Mouse (Mus musculus): ENCODE measurements around the gene Arl6. TPM values are rescaled to one million over a fixed set of nuclear protein-coding genes. Genes with fewer than 3 reads are reported as not detected.

The Arl6 gene
- polyA plus RNA-seq, 1 experiment from 2014 or later, result 50.0 TPM

DNA sequence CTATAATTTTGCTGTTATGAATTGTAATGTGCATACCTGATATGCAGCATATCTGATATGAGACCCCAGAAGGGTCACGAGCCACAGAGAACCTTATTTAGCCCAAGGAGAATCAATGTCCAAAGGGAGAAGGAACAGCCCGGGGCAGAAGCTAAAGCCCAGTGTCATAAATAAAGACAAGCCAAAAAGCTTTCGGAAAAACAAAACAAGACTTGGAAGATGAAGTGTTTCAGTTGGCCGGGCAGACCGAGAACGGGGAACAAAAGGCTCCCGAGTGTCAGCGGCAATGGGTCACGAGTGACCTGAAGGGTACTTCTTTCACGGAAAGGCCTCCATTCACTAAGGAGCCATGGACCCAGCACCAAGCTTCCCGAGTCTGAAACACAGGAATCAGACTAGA lies 65.2 kb downstream of the Arl6 start:
- Histone ChIP-seq H3K4me1 (ENCODE audit: control insufficient read depth, insufficient read depth, low read length) (no peaks in the 10 kb centered on the region), H3K27me3 (ENCODE audit: control insufficient read depth, insufficient read depth, low read length) (no peaks in the 10 kb centered on the region), H3K9ac (ENCODE audit: low read length) (no peak overlapping the region), H3K27ac (ENCODE audit: low read depth, low read length) (no peak overlapping the region), H3K9me3 (ENCODE audit: control insufficient read depth, low read length) (no peaks in the 10 kb centered on the region), H3K4me3 (ENCODE audit: low read depth, low read length) (no peak overlapping the region), H3K4me2 (ENCODE audit: low read depth) (no peak overlapping the region), H3K36me3 (ENCODE audit: control insufficient read depth, insufficient read depth, low read length) (no peaks in the 10 kb centered on the region)
- ATAC-seq (ENCODE audit: insufficient read depth, low FRiP score, low TSS enrichment) (no peak), DNase-seq (ENCODE audit: low spot score) (no peak)
- 59% methylated on average over 11 of the region's 11 CpGs for WGBS

GRCm38 (mm10) chr16:59572685-59573084 lies 66.5 kb downstream of the Arl6 start:
- WGBS, result 93% methylated on average over 3 of the region's 3 CpGs
- no peak overlapping the region for H3K4me3 ChIP-seq (ENCODE audit: low read depth, low read length)
- ATAC-seq (ENCODE audit: insufficient read depth, low FRiP score, low TSS enrichment), result no peak
- no peaks in the 10 kb centered on the region for H3K36me3 ChIP-seq (ENCODE audit: control insufficient read depth, insufficient read depth, low read length)
- no peaks in the 10 kb centered on the region for H3K9me3 ChIP-seq (ENCODE audit: control insufficient read depth, low read length)
- H3K4me2 ChIP-seq (ENCODE audit: low read depth), result no peak overlapping the region
- H3K27ac ChIP-seq (ENCODE audit: low read depth, low read length), result no peak overlapping the region
- H3K27me3 ChIP-seq (ENCODE audit: control insufficient read depth, insufficient read depth, low read length), result no peaks in the 10 kb centered on the region
- H3K4me1 ChIP-seq (ENCODE audit: control insufficient read depth, insufficient read depth, low read length), result no peaks in the 10 kb centered on the region
- no peak overlapping the region for H3K9ac ChIP-seq (ENCODE audit: low read length)
- DNase-seq (ENCODE audit: low spot score), result no peak

DNA sequence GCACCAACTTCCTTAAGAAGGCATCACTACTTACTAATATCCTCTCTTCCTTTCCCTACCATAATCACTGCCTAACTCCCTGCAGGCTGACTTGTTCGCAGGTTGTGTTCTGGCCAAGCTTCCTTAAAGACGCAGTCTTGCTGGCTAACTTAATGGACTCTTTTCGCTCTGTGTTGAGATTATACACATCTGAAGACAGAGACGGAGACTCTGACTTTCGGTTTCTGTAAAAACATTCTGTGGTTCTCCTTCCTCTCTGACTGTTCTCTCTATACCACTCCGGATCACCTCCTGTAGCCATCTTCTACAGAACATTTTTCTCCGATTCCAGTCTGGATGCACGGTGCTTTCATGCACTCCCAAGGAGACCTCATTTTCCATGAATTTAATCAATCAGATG lies 68.4 kb downstream of the Arl6 start:
- no peak for DNase-seq (ENCODE audit: low spot score)
- Histone ChIP-seq H3K9ac (ENCODE audit: low read length) (no peak overlapping the region), H3K4me1 (ENCODE audit: control insufficient read depth, insufficient read depth, low read length) (no peaks in the 10 kb centered on the region), H3K4me2 (ENCODE audit: low read depth) (no peak overlapping the region), H3K36me3 (ENCODE audit: control insufficient read depth, insufficient read depth, low read length) (no peaks in the 10 kb centered on the region), H3K27me3 (ENCODE audit: control insufficient read depth, insufficient read depth, low read length) (no peaks in the 10 kb centered on the region), H3K4me3 (ENCODE audit: low read depth, low read length) (no peak overlapping the region), H3K27ac (ENCODE audit: low read depth, low read length) (no peak overlapping the region), H3K9me3 (ENCODE audit: control insufficient read depth, low read length) (no peaks in the 10 kb centered on the region)
- 96% methylated on average over 8 of the region's 8 CpGs for WGBS
- ATAC-seq (ENCODE audit: insufficient read depth, low FRiP score, low TSS enrichment), result no peak

DNA sequence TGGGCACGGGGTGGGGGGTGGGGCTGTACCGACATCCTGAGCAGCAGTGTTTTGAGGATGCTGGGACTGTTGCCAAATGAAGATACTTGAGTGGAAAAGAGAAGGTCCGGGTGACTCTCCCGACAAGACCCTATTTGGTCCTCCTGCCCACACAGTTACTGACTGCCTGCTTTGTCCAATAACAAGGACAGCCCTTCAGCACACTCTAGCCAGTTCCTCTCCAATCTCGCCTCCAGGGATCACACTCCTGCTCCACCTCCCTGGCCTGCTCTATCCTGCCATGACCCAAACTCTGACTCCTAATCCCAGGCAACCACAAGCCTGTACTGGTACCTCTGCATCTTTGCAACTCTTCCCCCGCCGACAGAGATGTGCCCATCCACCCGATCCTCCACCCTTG lies 69.4 kb downstream of the Arl6 start:
- H3K9ac ChIP-seq (ENCODE audit: low read length), result no peak overlapping the region
- H3K9me3 ChIP-seq (ENCODE audit: control insufficient read depth, low read length), result no peaks in the 10 kb centered on the region
- H3K27me3 ChIP-seq (ENCODE audit: control insufficient read depth, insufficient read depth, low read length), result no peaks in the 10 kb centered on the region
- H3K36me3 ChIP-seq (ENCODE audit: control insufficient read depth, insufficient read depth, low read length), result no peaks in the 10 kb centered on the region
- no peak overlapping the region for H3K4me3 ChIP-seq (ENCODE audit: low read depth, low read length)
- no peaks in the 10 kb centered on the region for H3K4me1 ChIP-seq (ENCODE audit: control insufficient read depth, insufficient read depth, low read length)
- no peak for ATAC-seq (ENCODE audit: insufficient read depth, low FRiP score, low TSS enrichment)
- H3K4me2 ChIP-seq (ENCODE audit: low read depth), result no peak overlapping the region
- DNase-seq (ENCODE audit: low spot score), result no peak
- WGBS, result 81% methylated on average over 8 of the region's 8 CpGs
- H3K27ac ChIP-seq (ENCODE audit: low read depth, low read length), result no peak overlapping the region

- H3K27ac ChIP-seq (ENCODE audit: low read depth, low read length), result no peak overlapping the region
- H3K4me3 ChIP-seq (ENCODE audit: low read depth, low read length), result no peak overlapping the region
- H3K9ac ChIP-seq (ENCODE audit: low read length), result no peak overlapping the region
- 74% methylated on average over 10 of the region's 10 CpGs for WGBS
- ATAC-seq (ENCODE audit: insufficient read depth, low FRiP score, low TSS enrichment) (no peak), DNase-seq (ENCODE audit: low spot score) (no peak)
- no peaks in the 10 kb centered on the region for H3K36me3 ChIP-seq (ENCODE audit: control insufficient read depth, insufficient read depth, low read length)
- H3K4me2 ChIP-seq (ENCODE audit: low read depth), result no peak overlapping the region
- no peaks in the 10 kb centered on the region for H3K9me3 ChIP-seq (ENCODE audit: control insufficient read depth, low read length)
- H3K27me3 ChIP-seq (ENCODE audit: control insufficient read depth, insufficient read depth, low read length), result no peaks in the 10 kb centered on the region
- H3K4me1 ChIP-seq (ENCODE audit: control insufficient read depth, insufficient read depth, low read length), result no peaks in the 10 kb centered on the region
Observed at GRCm38 (mm10) chr16:59567721-59568381, 71.3 kb downstream of the Arl6 start.

GRCm38 (mm10) chr16:59566437-59566836 lies 72.8 kb downstream of the Arl6 start:
- DNase-seq (ENCODE audit: low spot score), result no peak
- no peak overlapping the region for H3K9ac ChIP-seq (ENCODE audit: low read length)
- no peaks in the 10 kb centered on the region for H3K4me1 ChIP-seq (ENCODE audit: control insufficient read depth, insufficient read depth, low read length)

DNA sequence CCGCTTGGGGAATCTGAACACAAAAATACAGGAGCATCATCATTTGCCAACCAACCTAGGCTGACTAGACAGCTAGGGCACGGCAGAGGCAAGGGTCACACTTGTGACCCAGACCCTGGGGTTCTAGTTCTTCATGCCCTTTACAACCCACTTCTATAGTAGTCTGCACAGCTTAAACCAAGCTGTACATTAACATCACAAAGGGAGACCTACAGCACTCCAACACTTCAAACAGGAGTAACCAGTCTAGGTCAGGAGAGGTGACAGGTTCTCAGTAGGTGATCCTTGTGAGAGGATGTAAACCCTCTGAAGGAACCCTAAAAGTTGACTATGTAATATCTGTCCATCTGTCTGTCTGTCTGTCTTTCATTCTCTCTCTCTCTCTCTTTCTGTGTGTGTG lies 73.6 kb downstream of the Arl6 start:
- ATAC-seq (ENCODE audit: insufficient read depth, low FRiP score, low TSS enrichment), result no peak
- H3K4me2 ChIP-seq (ENCODE audit: low read depth), result no peak overlapping the region
- H3K9me3 ChIP-seq (ENCODE audit: control insufficient read depth, low read length), result no peaks in the 10 kb centered on the region
- H3K36me3 ChIP-seq (ENCODE audit: control insufficient read depth, insufficient read depth, low read length), result no peaks in the 10 kb centered on the region
- DNase-seq (ENCODE audit: low spot score), result no peak
- H3K4me1 ChIP-seq (ENCODE audit: control insufficient read depth, insufficient read depth, low read length), result no peaks in the 10 kb centered on the region
- 64% methylated on average over 2 of the region's 2 CpGs for WGBS
- no peaks in the 10 kb centered on the region for H3K27me3 ChIP-seq (ENCODE audit: control insufficient read depth, insufficient read depth, low read length)
- no peak overlapping the region for H3K9ac ChIP-seq (ENCODE audit: low read length)
- H3K4me3 ChIP-seq (ENCODE audit: low read depth, low read length), result no peak overlapping the region
- H3K27ac ChIP-seq (ENCODE audit: low read depth, low read length), result no peak overlapping the region

More at GRCm38 (mm10) chr16:59566437-59566836, 72.8 kb downstream of the Arl6 start:
- 89% methylated on average over 4 of the region's 4 CpGs for WGBS
- Histone ChIP-seq H3K9me3 (ENCODE audit: control insufficient read depth, low read length) (no peaks in the 10 kb centered on the region), H3K27ac (ENCODE audit: low read depth, low read length) (no peak overlapping the region), H3K27me3 (ENCODE audit: control insufficient read depth, insufficient read depth, low read length) (no peaks in the 10 kb centered on the region), H3K36me3 (ENCODE audit: control insufficient read depth, insufficient read depth, low read length) (no peaks in the 10 kb centered on the region), H3K4me3 (ENCODE audit: low read depth, low read length) (no peak overlapping the region), H3K4me2 (ENCODE audit: low read depth) (no peak overlapping the region)
- no peak for ATAC-seq (ENCODE audit: insufficient read depth, low FRiP score, low TSS enrichment)

DNA sequence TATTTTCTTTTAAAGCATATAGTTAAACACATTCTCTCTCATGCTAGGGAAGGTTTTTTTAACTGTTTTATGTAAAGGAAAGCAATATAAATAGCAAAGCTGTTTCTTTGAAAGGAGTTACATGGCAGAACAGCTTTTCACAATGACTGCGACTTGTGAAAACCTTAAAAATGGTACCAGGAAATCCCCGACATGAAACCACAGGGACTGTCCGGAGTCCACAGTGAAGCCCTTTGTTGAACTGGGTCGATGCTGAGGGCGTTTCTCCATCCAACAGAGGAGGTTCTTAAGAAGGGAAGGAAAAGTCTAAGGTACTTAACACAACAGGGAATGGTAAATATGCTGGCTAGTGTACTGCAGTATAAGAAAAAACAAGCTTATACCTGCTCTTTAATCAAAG lies 75.2 kb downstream of the Arl6 start:
- WGBS, result 79% methylated on average over 5 of the region's 5 CpGs
- 0 out of 2 replicates have a peak, but pooled peaks cover 5% of the 10 kb centered on the region for H3K4me1 ChIP-seq (ENCODE audit: control insufficient read depth, insufficient read depth, low read length)
- no peaks in the 10 kb centered on the region for H3K27me3 ChIP-seq (ENCODE audit: control insufficient read depth, insufficient read depth, low read length)
- no peak overlapping the region for H3K4me2 ChIP-seq (ENCODE audit: low read depth)
- no peak for ATAC-seq (ENCODE audit: insufficient read depth, low FRiP score, low TSS enrichment)
- no peaks in the 10 kb centered on the region for H3K36me3 ChIP-seq (ENCODE audit: control insufficient read depth, insufficient read depth, low read length)
- no peak overlapping the region for H3K4me3 ChIP-seq (ENCODE audit: low read depth, low read length)
- no peak overlapping the region for H3K27ac ChIP-seq (ENCODE audit: low read depth, low read length)
- no peaks in the 10 kb centered on the region for H3K9me3 ChIP-seq (ENCODE audit: control insufficient read depth, low read length)
- no peak overlapping the region for H3K9ac ChIP-seq (ENCODE audit: low read length)
- no peak for DNase-seq (ENCODE audit: low spot score)
